Mouse (Mus musculus): Measurements from ENCODE around the gene Clca3a1.

GRCm38 (mm10) chr3:144715033-144715432 lies 45.7 kb downstream of the Clca3a1 start:
- no peak for TF ChIP-seq CTCF (IDR thresholded peaks at IDR 0.05; ENCODE audit: extremely low read depth, insufficient read depth, low read length)
- TF ChIP-seq POLR2A (IDR thresholded peaks at IDR 0.05; ENCODE audit: extremely low read depth, insufficient read depth, low read length), result no peak
